Mouse (Mus musculus) MEL (cell line): ENCODE measurements around the gene Abca12. TPM values are rescaled to one million over a fixed set of nuclear protein-coding genes. Genes with fewer than 3 reads are reported as not detected.

Experiments used
- DNase-seq: peaks from one replicate; pipeline ENCODE4 v3.0.0; 2011; ENCODE audit warnings: low read depth, low spot score
- H3K27ac ChIP-seq: 2 replicates; pipeline ENCODE4 v1.5.1; 2012; ENCODE audit warnings: low read depth, mild to moderate bottlenecking, control low read depth, low read length, moderate library complexity; ENCODE audit not compliant: control insufficient read depth
- H3K27me3 ChIP-seq, 2 experiments: fragments of 150-350 bp in 1 of 2; sonication (generic) in 1 of 2; 2 replicates each; pipeline ENCODE4 v1.6.1; 2012; ENCODE audit warnings: low read length in 2 of 2, mild to moderate bottlenecking in 2 of 2, improper control_type of control experiment in 1 of 2, moderate library complexity in 1 of 2; ENCODE audit not compliant: insufficient read depth in 2 of 2, control insufficient read depth in 1 of 2
- H3K36me3 ChIP-seq, 2 experiments: 2 replicates each; pipeline ENCODE4 v1.6.1; 2012 to 2014; ENCODE audit warnings: low read length in 2 of 2, improper control_type of control experiment in 1 of 2, inconsistent platforms in 1 of 2, mild to moderate bottlenecking in 1 of 2; ENCODE audit not compliant: insufficient read depth in 2 of 2, control insufficient read depth in 1 of 2
- H3K4me1 ChIP-seq, 2 experiments: fragments of 150-350 bp in 1 of 2; sonication (generic) in 1 of 2; 2 replicates each; pipeline ENCODE4 v1.6.1; 2012; ENCODE audit warnings: low read length in 2 of 2, improper control_type of control experiment in 1 of 2, mild to moderate bottlenecking in 1 of 2; ENCODE audit not compliant: insufficient read depth in 2 of 2, control insufficient read depth in 1 of 2
- H3K4me3 ChIP-seq, 2 experiments: fragments of 150-350 bp in 1 of 2; sonication (generic) in 1 of 2; 2 replicates each; pipeline ENCODE4 v1.5.1; 2012; ENCODE audit warnings: low read depth in 2 of 2, low read length in 2 of 2, mild to moderate bottlenecking in 2 of 2, moderate library complexity in 2 of 2, control low read depth in 1 of 2, improper control_type of control experiment in 1 of 2; ENCODE audit not compliant: control insufficient read depth in 1 of 2, insufficient read depth in 1 of 2
- H3K79me2 ChIP-seq: 2 replicates; pipeline ENCODE4 v1.6.1; 2012; ENCODE audit warnings: mild to moderate bottlenecking, low read length, moderate library complexity; ENCODE audit not compliant: control insufficient read depth, poor library complexity, insufficient read depth
- H3K9ac ChIP-seq: 2 replicates; pipeline ENCODE4 v1.6.1; 2012; ENCODE audit warnings: low read depth, mild to moderate bottlenecking, control low read depth, low read length, moderate library complexity; ENCODE audit not compliant: control insufficient read depth, poor library complexity, severe bottlenecking
- H3K9me3 ChIP-seq: fragments of 150-350 bp; sonication (generic); replicated peaks from 2 replicates; pipeline ENCODE4 v1.6.1; 2012; ENCODE audit warnings: mild to moderate bottlenecking, low read length, improper control_type of control experiment, moderate library complexity; ENCODE audit not compliant: insufficient read depth
- CHD2 ChIP-seq: IDR thresholded peaks from 2 replicates; pipeline ENCODE4 v1.6.1; 2011; ENCODE audit warnings: low read length, improper control_type of control experiment
- ETS1 ChIP-seq: IDR thresholded peaks from 2 replicates; pipeline ENCODE4 v1.6.1; 2012; ENCODE audit warnings: low read depth, mild to moderate bottlenecking, inconsistent platforms, low read length, improper control_type of control experiment, moderate library complexity
- GABPA ChIP-seq: IDR thresholded peaks from 2 replicates; pipeline ENCODE4 v1.6.1; 2012; ENCODE audit warnings: low read depth, mild to moderate bottlenecking, inconsistent platforms, low read length, improper control_type of control experiment, moderate library complexity
- HCFC1 ChIP-seq: IDR thresholded peaks from 2 replicates; pipeline ENCODE4 v1.6.1; 2012; ENCODE audit warnings: low read depth, mild to moderate bottlenecking, inconsistent platforms, low read length, improper control_type of control experiment, moderate library complexity
- KAT2A ChIP-seq: conservative IDR thresholded peaks from 2 replicates; pipeline ENCODE4 v1.6.1; 2012; ENCODE audit warnings: low read depth, low read length, improper control_type of control experiment, inconsistent platforms
- MAFK ChIP-seq: IDR thresholded peaks from 2 replicates; pipeline ENCODE4 v1.6.1; 2011; ENCODE audit warnings: low read depth, mild to moderate bottlenecking, low read length, improper control_type of control experiment, borderline replicate concordance
- MXI1 ChIP-seq: IDR thresholded peaks from 2 replicates; pipeline ENCODE4 v1.6.1; 2011; ENCODE audit warnings: mild to moderate bottlenecking, low read depth, low read length, improper control_type of control experiment
- MYB ChIP-seq: IDR thresholded peaks from 2 replicates; pipeline ENCODE4 v1.6.1; 2011; ENCODE audit warnings: mild to moderate bottlenecking, low read depth, low read length, improper control_type of control experiment
- MYC ChIP-seq: IDR thresholded peaks from 2 replicates; pipeline ENCODE4 v1.6.1; 2011; ENCODE audit warnings: low read depth, mild to moderate bottlenecking, low read length, improper control_type of control experiment, moderate library complexity
- NELFE ChIP-seq: IDR thresholded peaks from 2 replicates; pipeline ENCODE4 v1.6.1; 2011; ENCODE audit warnings: low read depth, low read length, improper control_type of control experiment
- NRF1 ChIP-seq: IDR thresholded peaks from 2 replicates; pipeline ENCODE4 v1.6.1; 2014; ENCODE audit warnings: low read depth, mild to moderate bottlenecking, inconsistent platforms, low read length, improper control_type of control experiment, moderate library complexity; ENCODE audit not compliant: poor library complexity, insufficient read depth, severe bottlenecking
- POLR2A ChIP-seq, 2 experiments: IDR thresholded peaks; 2 replicates each; pipeline ENCODE4 v1.6.1; 2011 to 2012; ENCODE audit warnings: low read length in 2 of 2, mild to moderate bottlenecking in 2 of 2, control low read depth in 1 of 2, improper control_type of control experiment in 1 of 2, low read depth in 1 of 2, moderate library complexity in 1 of 2; ENCODE audit not compliant: control insufficient read depth in 1 of 2, insufficient read depth in 1 of 2, poor library complexity in 1 of 2
- POLR2AphosphoS2 ChIP-seq: IDR thresholded peaks from 2 replicates; pipeline ENCODE4 v1.6.1; 2011; ENCODE audit warnings: low read length, improper control_type of control experiment
- POLR2AphosphoS5 ChIP-seq: IDR thresholded peaks from 2 replicates; pipeline ENCODE4 v1.6.1; 2012; ENCODE audit warnings: low read depth, borderline replicate concordance, mild to moderate bottlenecking, inconsistent platforms, low read length, moderate library complexity, mixed read lengths
- RAD21 ChIP-seq: IDR thresholded peaks from 2 replicates; pipeline ENCODE4 v1.6.1; 2011; ENCODE audit warnings: mild to moderate bottlenecking, low read depth, low read length, improper control_type of control experiment
- RCOR1 ChIP-seq: IDR thresholded peaks from 2 replicates; pipeline ENCODE4 v1.6.1; 2012; ENCODE audit warnings: low read depth, mild to moderate bottlenecking, inconsistent platforms, low read length, improper control_type of control experiment
- TBP ChIP-seq: IDR thresholded peaks from 2 replicates; pipeline ENCODE4 v1.8.0; 2011; ENCODE audit warnings: low read depth, low read length, improper control_type of control experiment
- polyA plus RNA-seq, 2 experiments: library from polyadenylated mRNA; stranded (reverse) in 1 of 2; unstranded in 1 of 2; fragments of >175 nt in 1 of 2; fragments of >200 nt in 1 of 2; gene quantifications; 2 replicates each; pipeline versions ENCODE4 v1.2.1 to v1.2.4; 2012; ENCODE audit warnings: low replicate concordance in 2 of 2, low read depth in 1 of 2; ENCODE audit not compliant: insufficient read length in 2 of 2, insufficient read depth in 1 of 2, missing spikeins in 1 of 2
- total RNA-seq: library from RNA; depleted of rRNA; stranded (reverse); fragments of 300-350 nt; gene quantifications from 2 replicates; pipeline ENCODE4 v1.2.3, GENCODE M21; 2012

Gene Abca12
- total and polyA plus RNA-seq, 3 experiments: not detected

GRCm38 (mm10) chr1:71418467-71418866 lies 3.8 kb upstream of the Abca12 start:
- Histone ChIP-seq H3K36me3 (no peaks in the 10 kb centered on the region), H3K9me3 (no peaks in the 10 kb centered on the region), H3K79me2 (no peaks in the 10 kb centered on the region), H3K27me3 (no peaks in the 10 kb centered on the region), H3K4me3 (no peak overlapping the region), H3K9ac (no peak overlapping the region), H3K27ac (no peak overlapping the region), H3K4me1 (no peaks in the 10 kb centered on the region)
- TF ChIP-seq KAT2A (no peak), NRF1 (no peak), POLR2AphosphoS2 (no peak), RCOR1 (no peak), MXI1 (no peak), HCFC1 (no peak), MYB (no peak), MYC (no peak), POLR2AphosphoS5 (no peak), GABPA (no peak), TBP (no peak), ETS1 (no peak), POLR2A (IDR thresholded peaks at IDR 0.05; ENCODE audit: control insufficient read depth in 1 of 2, insufficient read depth in 1 of 2, low read depth in 1 of 2, low read length in 2 of 2, poor library complexity in 1 of 2) (no peak)
- DNase-seq: no peak

- Histone ChIP-seq H3K27me3 (no peaks in the 10 kb centered on the region), H3K36me3 (no peaks in the 10 kb centered on the region), H3K9me3 (no peaks in the 10 kb centered on the region), H3K79me2 (no peaks in the 10 kb centered on the region), H3K9ac (no peak overlapping the region), H3K27ac (no peak overlapping the region), H3K4me1 (no peaks in the 10 kb centered on the region), H3K4me3 (no peak overlapping the region)
- TF ChIP-seq HCFC1 (no peak), NELFE (no peak), CHD2 (no peak), MAFK (no peak)
- no peak for DNase-seq
Observed at GRCm38 (mm10) chr1:71417951-71418350, 3.2 kb upstream of the Abca12 start.

- no peaks in the 10 kb centered on the region for H3K9me3 ChIP-seq
- no peak overlapping the region for H3K9ac ChIP-seq
- H3K27ac ChIP-seq: no peak overlapping the region
- H3K27me3 ChIP-seq: no peaks in the 10 kb centered on the region
- no peak for DNase-seq
- no peaks in the 10 kb centered on the region for H3K79me2 ChIP-seq
- TF ChIP-seq RAD21 (no peak), CHD2 (no peak)
- no peaks in the 10 kb centered on the region for H3K36me3 ChIP-seq
- H3K4me3 ChIP-seq: no peak overlapping the region
- H3K4me1 ChIP-seq: no peaks in the 10 kb centered on the region
Observed at GRCm38 (mm10) chr1:71414084-71414483, 626 bp downstream of the Abca12 start.
